Mouse (Mus musculus) heart, postnatal 0 days (tissue): ENCODE data around the gene Ncln.

Experiments used
- CTCF ChIP-seq: IDR thresholded peaks from 2 replicates; pipeline ENCODE4 v1.5.1; 2016; ENCODE audit warnings: antibody characterized with exemption, control low read depth, low read depth
- EP300 ChIP-seq: IDR thresholded peaks from 2 replicates; pipeline ENCODE4 v1.6.1; 2016; ENCODE audit warnings: antibody characterized with exemption, low read depth

GRCm38 (mm10) chr10:81462917-81463316 is 33.3 kb downstream of the Ncln start:
- TF ChIP-seq CTCF (no peak), EP300 (no peak)
